Mouse (Mus musculus) liver, embryonic 14.5 days (tissue): ENCODE results near the gene Gm9573.

ENCODE experiments used
- CTCF ChIP-seq: IDR thresholded peaks from 2 replicates; pipeline ENCODE4 v1.5.1; 2016; ENCODE audit warnings: antibody characterized with exemption, low read depth, control low read depth
- EP300 ChIP-seq: IDR thresholded peaks from 2 replicates; pipeline ENCODE4 v1.6.1; 2016; ENCODE audit warnings: antibody characterized with exemption, low read depth

DNA sequence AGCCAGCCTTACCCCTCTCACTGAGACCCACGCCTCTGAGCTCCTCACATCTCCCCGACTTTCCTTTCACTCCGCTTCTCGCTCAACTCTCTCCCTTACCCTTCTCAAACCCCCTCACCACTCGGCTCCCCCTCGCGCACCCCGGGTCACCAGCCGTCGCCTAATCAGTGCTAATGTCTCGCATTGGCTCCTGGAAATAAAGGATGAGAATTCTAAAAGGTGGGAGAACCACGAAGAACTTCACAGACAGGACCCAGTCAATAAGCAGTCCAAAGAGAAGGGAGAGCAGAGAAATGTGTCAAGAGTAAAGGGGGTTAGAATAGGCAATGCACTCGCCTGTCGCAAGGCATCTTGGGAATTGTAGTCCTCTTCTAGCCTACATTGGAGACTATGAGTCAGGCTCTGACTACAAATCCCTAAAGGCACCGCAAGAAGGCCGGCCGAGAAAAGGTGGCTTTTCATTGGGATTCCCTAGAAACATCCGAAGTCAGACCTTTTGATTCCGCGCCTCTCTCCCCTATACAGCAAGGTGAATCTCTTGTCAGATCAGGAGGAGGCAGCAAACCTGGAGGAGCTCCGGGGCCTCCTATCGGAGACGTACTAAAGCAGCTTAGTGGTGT lies 47.1 kb upstream of the Gm9573 start, which contains the start of gene Gtf2h4:
- TF ChIP-seq CTCF, result no peak
- TF ChIP-seq EP300, result no peak
